Mouse (Mus musculus) retina, postnatal 1 day (tissue): Measurements from ENCODE around the gene Amfr.

Experiments used
- DNase-seq: peaks from one replicate; pipeline ENCODE4 v3.0.0-alpha.2; 2012

Amfr gene

DNA sequence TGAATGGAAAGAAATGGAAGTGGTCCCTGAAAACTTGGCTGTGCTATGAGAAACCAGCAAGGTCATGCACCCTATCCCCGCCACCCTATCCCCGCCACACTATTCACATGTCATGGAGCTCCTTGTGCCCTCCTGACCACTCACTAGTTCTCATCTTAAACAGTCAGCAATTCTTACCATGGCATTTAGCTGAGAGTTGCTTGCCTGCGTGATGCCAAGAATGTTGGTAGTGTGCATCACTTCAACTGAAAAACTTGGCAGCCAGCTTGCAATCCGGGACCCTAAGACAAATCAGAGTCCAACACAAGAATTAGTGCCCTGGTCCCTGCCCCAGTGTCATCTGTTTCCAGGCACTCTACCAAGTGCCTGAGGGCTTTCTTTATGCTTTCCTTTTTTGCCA lies 32.5 kb downstream of the Amfr start:
- no peak for DNase-seq

DNA sequence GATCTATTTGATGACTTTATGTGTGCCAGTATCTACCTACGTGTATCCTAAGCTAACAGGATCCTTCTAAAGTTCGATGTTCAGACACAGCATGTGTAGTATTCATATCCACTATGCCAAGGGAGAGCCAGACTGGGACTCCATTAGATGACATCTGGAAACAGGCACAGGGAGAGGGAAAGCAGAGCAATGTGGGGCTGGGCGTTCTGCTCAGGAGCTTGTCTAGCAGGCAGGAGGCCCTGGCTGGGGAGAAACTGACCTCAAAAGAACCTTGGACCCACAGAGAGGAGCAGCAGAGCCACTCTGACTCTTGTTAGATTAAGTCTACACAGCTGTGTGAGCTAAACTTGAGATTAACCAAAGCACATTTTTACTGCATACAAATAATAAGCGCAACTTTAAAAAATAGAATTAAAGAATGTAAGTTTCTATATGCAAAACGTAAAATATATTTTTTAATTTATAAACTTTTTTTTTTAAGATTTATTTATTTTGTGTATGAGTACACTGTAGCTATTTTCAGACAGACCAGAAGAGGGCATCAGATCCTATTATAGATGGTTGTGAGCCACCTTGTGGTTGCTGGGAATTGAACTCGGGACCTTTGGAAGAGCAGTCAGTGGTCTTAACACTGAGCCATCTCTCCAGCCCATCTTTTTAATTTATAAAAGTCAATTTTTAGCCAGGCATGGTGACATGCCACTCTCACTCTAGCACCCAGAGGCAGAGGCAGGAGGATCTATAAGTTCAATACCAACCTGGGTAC lies 36.0 kb downstream of the Amfr start:
- DNase-seq = no peak

DNA sequence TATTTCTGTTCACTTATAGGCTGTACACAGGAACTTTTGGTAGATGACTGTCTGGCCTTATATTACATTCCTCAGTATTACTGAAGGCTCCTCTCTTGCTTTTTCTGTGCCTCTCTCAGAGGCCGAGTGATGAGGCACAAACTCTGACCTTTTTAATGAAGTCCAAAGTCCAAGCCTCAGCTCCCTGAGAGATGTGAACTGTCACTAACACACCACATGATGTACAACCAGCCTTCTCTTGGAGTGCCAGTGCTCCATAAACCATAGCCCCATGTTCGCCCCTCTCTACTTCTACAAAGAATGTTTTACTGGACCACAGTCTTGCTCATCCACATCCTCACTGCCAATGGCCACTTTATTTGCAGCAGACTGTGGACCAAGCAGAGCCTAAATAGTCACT lies 37.3 kb downstream of the Amfr start:
- DNase-seq = no peak

DNA sequence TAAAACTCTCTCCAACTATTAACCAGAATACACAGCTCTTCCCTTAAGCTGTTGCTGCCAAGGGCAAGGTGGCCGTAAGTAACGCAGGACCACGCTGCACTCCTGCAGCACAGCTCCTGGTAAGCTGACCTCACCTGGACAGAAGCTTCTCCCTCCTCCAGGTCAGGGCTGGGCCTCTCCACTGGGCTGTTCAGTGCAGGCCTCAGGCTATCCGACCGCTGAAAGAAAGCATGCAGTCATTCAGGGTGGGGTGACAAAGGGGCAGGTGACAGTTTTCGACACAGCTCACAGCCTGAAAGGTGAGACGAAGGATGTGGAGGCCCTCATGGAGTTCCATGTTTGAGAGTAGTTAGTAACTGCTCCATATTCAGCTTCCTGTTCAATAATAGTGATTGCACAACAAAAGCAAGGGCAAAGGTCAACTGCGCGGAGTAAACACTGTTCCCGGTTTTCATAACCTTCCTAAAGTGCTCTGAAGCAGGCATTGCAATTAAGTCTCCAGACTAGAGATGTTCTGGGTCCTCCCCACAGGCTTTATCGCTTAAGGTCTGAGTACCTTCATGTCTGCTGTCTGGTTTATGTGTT lies 37.9 kb downstream of the Amfr start:
- DNase-seq = no peak

DNA sequence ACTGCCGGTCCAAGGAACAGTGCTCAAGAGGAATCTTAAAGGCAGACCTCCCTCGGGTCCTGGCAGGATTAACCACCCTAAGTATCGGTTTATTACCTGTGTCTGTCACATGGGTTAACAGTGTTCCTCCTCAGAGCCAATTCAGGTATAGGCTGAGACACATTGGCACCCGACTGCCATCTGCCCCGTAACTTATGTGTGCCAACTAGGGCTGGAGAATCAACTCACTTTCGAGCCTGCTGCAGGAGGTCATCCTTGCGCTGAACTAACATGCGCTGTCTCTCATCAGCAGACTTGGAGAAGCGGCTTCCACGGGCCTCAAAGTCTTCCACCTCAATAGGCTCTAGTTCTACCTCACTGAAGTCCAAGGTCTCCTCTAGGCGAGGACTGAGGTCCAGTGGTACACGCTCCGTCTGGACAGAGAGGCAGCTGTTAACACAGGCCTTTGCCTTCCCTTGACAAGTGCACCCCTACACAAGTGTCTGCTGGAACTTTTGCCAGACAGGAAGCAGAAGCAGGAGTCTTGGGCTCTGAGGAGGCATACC lies 38.7 kb downstream of the Amfr start:
- no peak for DNase-seq

DNA sequence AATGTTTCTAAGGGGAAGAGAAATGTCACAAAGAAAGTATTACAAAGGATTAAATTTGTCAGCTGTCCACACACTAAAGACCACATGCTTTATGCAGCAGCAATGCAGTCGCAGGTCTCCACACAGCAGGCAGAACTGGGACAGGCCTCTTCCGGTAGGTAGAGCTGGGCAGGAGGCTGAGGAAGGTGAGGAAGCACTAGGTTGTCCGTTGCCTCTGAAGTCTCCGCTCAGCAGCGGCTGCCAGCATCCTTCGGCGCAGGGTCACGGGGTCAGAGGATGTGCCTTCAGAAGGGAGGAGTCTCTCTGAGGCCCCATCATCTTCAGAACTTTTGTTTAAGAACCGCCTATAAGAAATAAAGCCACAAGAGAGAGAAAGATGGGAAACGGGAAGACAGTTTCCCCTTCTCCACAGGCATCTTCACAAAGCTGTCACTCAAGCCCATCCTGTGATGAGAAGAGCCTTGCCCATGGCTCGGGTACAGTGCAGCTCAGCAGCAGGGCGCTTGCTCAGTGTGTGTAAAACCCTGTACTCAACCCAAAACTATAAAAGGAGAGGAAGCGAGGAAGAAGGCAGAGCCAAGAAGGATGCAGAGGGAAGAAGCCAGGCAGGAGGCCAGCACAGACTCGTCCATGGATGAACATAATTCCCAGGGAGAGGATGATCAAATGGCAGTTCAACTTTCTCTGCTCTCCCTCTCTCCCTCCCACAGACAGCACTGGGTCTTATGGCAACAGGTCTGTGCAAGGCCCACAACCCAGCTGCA lies 39.5 kb downstream of the Amfr start:
- DNase-seq = no peak

DNA sequence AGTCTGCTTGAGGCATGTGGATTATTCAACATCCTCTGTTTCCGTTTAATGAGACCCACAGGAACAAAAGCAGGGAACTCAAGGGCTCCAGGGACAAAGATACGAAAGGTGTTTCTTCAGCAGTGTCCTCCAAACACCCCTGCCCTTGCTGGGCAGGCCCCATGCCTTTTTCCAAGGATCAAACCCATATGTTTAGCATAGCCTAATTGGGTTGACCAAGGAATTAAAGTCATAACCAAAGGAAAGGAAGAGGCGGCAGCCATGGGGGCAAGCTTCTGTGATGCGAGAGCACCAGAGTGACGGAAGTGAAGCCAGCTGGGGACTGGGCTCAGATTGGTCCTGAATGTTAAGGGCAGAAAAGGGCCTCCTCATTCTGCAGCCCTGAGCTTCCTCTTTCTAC lies 40.4 kb downstream of the Amfr start:
- DNase-seq = no peak

DNA sequence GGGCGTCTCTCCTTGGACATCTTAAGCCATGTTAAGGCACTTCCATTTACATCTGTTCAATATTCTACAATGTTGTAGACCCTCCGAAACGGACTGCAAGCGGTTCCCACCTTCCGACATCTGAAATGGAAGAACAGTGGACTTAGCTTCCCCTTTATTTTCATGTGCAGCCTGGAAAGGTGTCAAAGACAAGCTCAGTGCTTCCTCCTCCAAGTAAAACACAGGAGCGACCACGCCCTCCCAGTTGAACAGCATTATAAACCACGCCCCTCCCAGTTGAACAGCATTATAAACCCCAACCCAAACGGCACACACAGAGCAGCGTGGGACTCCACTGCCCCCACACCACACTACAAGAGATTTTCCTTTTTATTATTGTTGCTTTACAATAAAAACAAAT lies 41.2 kb downstream of the Amfr start:
- no peak for DNase-seq

DNA sequence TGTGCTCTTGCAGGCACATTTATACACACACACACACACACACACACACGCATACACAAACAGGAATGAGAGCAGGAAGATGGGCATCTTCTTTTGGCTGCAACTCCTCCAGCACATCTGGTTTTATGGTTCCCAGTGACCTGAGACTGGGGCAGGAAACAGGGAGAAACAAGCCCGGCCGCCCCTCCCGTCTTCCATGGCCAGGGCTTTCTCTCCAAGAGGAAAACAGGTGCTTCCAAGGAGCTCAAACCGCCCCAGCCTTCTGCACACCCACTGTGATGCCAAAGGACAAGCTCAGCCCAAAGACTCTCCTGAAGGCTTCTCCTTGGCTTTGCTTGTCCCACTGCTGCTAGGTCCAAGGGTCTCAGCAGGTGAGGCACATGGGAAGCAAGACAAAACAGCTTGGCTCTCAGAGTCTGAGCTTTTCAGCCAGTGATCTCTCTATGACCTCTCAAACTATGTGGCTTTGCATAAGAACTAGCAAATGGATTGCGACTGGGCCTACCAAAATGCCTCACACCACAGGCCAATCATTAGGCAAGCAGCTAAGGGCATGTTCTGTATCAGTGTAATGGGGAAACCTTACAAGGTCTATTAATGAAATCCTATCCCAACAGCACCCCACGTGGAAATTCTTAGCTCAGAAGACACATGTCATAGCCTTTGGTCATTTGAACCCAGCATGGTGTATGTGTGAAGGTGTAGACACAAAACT lies 42.9 kb downstream of the Amfr start:
- DNase-seq = no peak

DNA sequence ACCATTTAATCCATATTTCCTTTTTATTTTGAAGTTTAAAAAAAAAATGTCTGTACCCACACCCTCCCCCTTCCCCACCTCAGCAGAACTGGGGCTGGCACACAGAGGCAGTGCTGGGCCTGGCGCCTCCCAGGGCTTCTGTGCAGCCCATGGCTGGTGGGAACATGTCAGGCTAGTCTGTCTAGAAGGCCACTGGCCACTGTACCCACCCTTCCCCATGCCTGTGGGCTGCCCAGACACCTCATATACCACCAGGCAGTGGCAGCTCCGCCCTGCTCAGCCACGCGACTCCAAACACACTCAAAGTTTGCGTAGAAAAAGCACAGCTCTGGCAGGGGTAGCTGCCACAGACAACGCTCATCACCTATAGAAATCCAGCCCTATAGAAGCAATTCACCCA lies 44.3 kb downstream of the Amfr start:
- DNase-seq = no peak

DNA sequence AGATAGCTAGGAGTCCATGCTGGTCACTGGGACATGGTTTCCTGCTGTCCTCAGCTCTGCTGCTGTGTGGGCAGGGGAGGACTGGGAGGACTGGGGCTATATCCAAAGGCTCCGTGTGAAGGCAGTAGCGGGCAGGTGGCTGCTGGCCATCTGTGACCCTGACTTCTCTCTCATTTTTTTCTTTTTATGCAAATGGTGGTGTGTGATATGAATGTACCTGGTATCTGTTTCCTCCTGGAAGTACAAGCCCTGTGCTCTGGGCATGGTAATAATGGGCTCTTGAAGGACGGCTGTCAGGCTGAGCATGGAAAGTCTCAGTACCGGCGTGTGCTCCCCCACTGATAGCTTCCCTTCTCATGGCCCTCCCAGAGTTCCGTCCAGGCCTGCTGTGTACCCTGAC lies 51.7 kb downstream of the Amfr start:
- DNase-seq = no peak

DNA sequence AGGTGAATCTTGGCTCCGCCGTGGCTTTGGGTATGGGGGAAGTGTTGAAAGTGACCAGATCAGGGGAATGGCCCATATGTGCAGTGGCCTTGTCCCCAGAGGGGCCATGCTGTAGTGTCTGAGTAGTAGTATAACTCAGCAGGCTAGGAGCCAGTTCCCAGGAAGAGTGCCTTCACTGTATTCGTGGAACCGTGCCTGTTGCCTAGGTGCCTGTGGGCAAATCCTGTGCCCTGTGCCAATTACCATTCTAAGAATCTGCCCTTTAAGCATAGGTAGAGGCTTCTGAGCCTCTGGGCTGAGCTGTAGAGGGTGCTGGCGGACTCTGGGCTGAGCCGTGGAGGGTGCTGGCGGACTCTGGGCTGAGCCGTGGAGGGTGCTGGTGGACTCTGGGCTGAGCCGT lies 54.2 kb downstream of the Amfr start:
- no peak for DNase-seq

DNA sequence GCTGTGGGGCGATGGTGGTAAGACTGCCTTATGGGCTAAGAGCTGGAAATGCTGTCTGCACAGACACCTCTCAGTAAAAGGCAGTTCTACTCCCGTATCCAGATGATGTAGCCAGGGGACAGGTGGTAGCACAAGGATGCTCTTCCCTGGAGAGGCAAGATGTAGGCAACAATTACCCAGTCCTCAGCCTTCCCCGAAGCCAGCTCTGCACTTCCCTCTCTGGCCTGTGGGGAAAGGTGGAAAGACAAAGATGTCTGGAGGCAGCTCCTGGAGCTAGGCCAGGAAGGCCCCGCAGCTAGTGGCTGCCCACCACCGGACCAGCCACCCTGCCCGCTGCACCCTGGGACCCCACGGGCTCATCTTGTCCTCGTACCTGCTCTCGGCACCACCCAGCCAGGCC lies 60.1 kb downstream of the Amfr start:
- no peak for DNase-seq

DNA sequence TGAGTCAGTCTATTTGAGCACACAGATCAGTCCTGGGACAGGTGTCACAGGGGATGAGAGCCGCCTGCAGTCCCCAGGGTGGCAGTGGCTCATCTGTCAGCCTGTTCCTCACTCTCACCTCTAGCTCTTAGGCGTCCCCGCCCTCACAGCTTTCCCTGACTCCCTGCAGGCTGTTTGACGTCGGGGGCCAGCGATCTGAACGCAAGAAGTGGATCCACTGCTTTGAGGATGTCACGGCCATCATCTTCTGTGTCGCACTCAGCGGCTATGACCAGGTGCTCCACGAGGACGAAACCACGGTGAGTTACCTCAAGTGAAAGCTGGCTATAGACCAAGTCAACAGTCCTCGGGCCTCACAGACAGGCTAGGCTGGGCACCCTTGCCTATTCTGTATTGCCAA lies 62.5 kb downstream of the Amfr start:
- DNase-seq = no peak

DNA sequence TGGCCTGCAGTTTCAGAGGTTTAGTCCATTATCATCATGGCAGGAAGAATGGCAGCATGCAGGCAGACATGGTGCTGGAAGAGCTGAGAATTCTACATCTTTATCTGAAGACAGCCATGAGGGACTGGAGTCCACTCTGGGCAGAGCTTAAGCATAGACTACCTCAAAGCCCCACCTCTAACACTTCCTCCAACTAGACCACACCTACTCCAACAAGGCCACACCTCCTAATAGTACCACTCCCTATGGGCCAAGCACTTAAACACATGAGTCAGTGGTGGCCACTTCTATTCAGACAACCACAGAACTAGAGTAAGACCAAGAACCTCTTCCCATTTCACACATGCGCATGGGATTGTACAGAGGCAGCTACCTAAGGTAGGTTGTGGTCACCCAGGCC lies 66.2 kb downstream of the Amfr start:
- no peak for DNase-seq

DNA sequence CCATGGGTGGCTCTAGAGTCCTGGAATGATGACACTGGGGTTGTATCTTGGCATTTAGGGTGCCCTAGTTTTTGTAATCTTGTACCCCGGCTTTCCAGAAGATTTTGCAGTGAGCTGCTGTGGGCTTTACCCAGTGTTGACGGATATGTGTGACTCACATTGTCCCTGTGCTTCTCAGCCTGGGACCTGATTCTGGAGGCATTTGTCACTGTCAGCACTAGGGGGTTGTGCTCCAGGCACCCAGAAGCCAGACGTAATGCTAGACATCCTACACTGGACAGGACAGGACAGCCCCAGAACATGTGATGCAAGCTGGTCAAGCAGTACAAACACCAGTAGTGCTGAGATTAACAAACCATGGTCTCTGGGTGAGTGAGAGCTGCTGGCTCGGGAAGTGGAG lies 66.9 kb downstream of the Amfr start:
- DNase-seq = no peak

DNA sequence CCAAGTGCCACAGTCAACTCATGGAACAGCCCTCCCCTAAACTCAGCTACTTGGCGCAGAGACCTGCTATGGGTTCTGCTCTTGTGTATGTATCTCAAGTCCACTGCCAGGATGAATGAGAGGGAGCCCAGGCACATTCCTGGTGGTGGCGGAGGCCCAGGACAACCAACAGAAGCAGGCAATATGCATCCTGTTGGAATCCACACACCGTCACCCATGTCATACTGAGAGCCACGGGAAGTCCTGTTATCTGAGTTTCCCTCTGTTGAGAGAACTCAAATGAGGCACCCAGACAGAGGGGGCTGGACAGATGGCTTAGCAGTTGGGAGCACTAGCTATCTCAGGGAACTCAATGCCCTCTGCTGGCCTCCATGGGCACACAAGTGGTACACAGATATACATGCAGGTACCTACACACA lies 71.0 kb downstream of the Amfr start:
- no peak for DNase-seq

DNA sequence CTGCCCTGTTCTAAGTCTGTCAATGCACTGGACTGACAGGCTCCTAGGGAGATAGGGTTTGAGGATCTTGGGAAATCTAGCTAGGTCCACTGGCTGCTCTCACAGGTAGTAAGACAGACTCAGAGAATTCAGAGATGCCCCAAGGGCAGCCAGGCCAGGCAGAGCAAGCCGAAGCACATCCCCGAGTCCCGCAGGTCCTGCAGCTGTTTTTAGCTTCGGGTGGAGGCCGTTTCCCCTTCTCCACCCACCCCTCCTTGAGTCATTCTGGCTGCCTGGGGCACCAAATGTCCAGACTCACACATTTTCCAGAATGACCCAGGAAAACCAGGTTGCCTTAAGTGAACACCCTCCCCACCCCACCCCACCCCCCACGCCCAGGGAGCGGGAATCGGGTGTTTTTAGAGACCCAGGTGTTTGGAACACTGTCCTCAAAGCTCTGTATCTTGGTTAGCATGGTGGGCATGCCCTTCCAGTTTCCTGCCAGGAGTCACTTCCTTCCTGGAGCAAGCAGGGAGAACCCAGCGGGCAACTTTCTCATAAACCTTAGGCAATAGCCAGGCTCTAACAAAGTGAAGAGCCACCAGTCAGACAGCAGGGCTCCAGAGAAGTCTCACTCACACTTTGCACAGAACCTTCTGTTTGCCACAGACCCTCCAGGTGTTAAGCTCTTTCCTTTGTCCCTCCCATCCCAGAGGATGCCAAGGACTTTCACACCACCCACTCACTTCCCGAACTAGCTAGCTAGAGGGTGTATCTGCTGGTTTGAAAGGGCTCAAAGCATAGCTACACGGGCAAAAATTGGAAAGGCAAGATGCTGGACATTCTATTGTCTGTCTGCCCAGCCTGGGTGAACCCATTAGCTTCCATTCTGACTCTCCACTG lies 71.9 kb downstream of the Amfr start:
- no peak for DNase-seq

DNA sequence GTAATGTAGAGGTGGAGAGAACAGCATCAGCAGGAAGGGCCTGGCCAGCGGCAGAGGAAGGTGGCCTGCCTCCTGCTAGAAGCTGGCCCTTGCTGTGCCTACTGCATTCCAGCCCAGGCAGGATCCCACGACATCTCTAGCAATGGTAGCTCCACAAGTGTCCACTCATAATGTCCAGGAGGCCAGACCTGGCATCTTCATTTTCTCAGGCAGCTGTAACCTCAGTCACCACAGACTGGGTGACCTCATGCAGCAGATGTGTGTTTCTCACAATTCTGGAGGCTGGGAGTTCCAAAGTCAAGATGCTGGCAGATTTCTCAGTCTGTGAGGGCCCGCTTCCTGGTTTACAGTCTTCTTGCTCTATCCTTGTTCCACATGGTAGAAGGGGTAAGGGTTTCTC lies 74.4 kb downstream of the Amfr start:
- DNase-seq = no peak

DNA sequence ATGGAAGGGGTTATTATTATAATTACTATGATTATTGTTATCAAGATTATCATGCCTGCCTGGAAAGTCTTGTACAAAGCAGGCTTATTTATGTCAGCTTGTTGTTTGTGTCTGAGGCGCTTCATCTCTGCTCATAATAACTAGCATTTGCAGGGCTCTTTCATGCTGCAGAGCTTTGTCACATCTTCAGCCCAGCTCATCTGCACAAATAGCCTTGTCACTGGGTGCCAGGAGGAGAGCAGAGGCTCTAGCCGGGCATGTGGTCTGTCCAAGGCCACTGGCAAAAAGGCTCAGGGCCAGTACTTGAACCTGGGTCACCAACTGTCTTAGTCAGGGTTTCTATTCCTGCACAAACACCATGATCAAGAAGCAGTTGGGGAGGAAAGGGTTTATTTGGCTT lies 79.4 kb downstream of the Amfr start:
- no peak for DNase-seq

DNA sequence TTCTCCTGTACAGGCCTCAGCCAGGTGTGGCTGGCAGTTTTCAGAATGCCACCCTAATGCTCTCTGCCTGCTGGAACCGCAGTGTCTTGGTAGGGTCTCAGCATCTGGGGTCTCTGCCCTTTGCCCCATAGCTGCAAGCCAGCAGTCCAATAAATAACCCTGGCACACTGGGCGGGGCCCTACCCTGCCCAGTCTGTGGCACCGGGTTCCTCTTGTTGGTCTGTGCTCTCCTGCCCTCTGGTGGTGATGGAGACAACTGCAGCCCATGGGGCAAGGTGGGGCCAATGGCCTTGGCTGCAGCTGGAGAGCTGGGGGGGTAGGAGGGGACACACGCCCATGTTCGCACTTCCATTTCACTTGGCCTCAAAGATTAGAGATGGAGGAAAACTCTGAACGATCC lies 79.8 kb downstream of the Amfr start:
- peak; percentile 87 for DNase-seq

DNA sequence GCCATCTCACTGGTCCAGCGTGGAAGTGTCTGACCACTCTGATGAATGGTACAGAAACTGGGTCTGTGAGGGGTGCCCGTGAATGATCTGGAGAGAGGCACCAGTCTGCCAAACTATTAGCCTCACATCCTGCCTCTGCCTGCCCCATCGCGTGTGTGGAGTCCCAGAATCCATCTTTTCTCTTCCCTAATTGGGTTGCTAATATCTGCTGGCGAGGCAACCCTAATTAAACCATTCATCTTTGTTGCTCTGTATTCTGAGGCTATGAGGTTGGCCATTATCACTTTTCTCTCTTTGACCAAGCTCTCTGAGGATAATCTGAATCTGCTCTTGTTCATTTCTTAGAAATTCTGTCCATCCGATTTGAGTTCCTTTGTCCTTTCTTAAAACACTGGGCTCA lies 81.3 kb downstream of the Amfr start:
- DNase-seq = peak; percentile 48
